Mouse (Mus musculus) intestine, embryonic 16.5 days (tissue): ENCODE measurements around the gene Ptpn3. TPM values are rescaled to one million over a fixed set of nuclear protein-coding genes. Genes with fewer than 3 reads are reported as not detected.

Experiments used
- ATAC-seq: fragments of 200-750 bp; cut with Nextera tagmentation; 2 replicates; pipeline ENCODE4 v1.8.0; 2017; ENCODE audit warnings: moderate TSS enrichment, moderate library complexity
- H3K27ac ChIP-seq: fragments of 300-500 bp; sonication (generic); 2 replicates; pipeline ENCODE4 v1.5.1; 2014; ENCODE audit warnings: mild to moderate bottlenecking, low read length
- H3K27me3 ChIP-seq: fragments of 300-500 bp; sonication (generic); replicated peaks from 2 replicates; pipeline ENCODE4 v1.6.1; 2014; ENCODE audit warnings: low read length, control low read depth, mixed read lengths; ENCODE audit not compliant: control insufficient read depth, insufficient read depth
- H3K36me3 ChIP-seq: fragments of 300-500 bp; sonication (generic); 2 replicates; pipeline ENCODE4 v1.6.1; 2014; ENCODE audit warnings: low read length, control low read depth; ENCODE audit not compliant: control insufficient read depth, insufficient read depth
- H3K4me1 ChIP-seq: fragments of 300-500 bp; sonication (generic); 2 replicates; pipeline ENCODE4 v1.6.1; 2014; ENCODE audit warnings: low read length, control low read depth, mixed read lengths; ENCODE audit not compliant: control insufficient read depth, insufficient read depth
- H3K4me2 ChIP-seq: fragments of 300-500 bp; sonication (generic); 2 replicates; pipeline ENCODE4 v1.6.1; 2014; ENCODE audit warnings: low read depth, low read length, control low read depth
- H3K4me3 ChIP-seq: fragments of 300-500 bp; sonication (generic); 2 replicates; pipeline ENCODE4 v1.5.1; 2014; ENCODE audit warnings: mild to moderate bottlenecking, low read length
- H3K9ac ChIP-seq: fragments of 300-500 bp; sonication (generic); 2 replicates; pipeline ENCODE4 v1.6.1; 2014; ENCODE audit warnings: low read depth, low read length
- H3K9me3 ChIP-seq: fragments of 300-500 bp; sonication (generic); 2 replicates; pipeline ENCODE4 v1.6.1; 2016; ENCODE audit warnings: low read length, control low read depth; ENCODE audit not compliant: control insufficient read depth
- WGBS: fragments of 180-500 bp; shearing (Covaris S2); extraction: QIAGEN DNeasy Blood & Tissue Kit; methylation state at CpG from one replicate; pipeline ENCODE4 v1.1.7; 2014; 5-methylcytosine and 5-hydroxymethylcytosine counted together
- polyA plus RNA-seq: library from polyadenylated mRNA; unstranded; fragments of >200 nt; fragmentation: Nextera tagmentation; extraction: Ambion mirVana; gene quantifications from 2 replicates; pipeline ENCODE4 v1.2.1, GENCODE M21; 2015

Gene Ptpn3
- polyA plus RNA-seq, 1 experiment from 2014 or later, result 8.5 TPM

DNA sequence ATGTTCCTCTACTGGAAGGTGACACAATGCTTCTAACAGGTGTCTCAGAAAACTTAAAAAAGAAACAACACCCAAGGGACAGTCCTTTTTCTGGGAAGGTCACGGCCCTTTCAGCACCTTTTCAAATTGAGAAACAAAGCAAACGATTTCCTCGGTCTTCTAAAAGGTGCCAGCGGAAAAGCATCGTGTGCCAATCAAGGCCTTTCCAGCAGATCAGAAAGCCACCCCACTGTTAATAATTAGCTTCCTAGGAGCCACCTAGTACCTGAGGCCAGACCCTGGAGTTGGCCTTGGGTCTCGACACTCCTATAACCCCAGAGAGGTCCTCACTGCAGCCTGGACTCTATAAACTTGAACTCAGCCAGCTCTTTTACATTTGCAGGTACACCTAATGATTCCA lies 19.0 kb downstream of the Ptpn3 start:
- Histone ChIP-seq H3K27ac (peak overlapping the region; percentile 89), H3K9me3 (no peaks in the 10 kb centered on the region), H3K4me1 (peaks cover 28% of the 10 kb centered on the region), H3K4me2 (peak overlapping the region; percentile 24; the same call in 1 of the 2 replicates), H3K27me3 (no peaks in the 10 kb centered on the region), H3K9ac (no peak overlapping the region), H3K4me3 (no peak overlapping the region), H3K36me3 (no peaks in the 10 kb centered on the region)
- WGBS, result 62% methylated on average over 6 of the region's 6 CpGs
- ATAC-seq, result peak; percentile 89

DNA sequence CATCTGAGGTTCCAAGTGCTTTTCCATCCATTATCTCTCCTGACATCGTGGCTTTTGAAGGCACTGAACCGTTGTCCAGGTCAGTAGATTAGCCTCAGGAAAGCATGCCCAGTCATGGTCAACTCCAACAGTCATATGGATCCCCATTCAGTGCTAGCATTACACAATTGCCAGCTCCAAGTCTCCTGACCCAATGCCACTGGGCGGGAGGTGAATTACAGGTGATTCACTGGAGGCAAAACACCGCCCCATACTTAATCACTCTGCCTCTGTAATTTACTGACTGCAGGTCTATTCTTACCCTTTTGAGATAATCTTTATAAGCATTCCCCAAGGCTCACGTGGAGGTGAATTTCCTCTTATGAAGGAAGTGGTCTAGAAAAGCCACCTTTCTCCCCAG lies 19.5 kb downstream of the Ptpn3 start:
- Histone ChIP-seq H3K9me3 (no peaks in the 10 kb centered on the region), H3K27ac (peak overlapping the region; percentile 89), H3K4me2 (peak overlapping the region; percentile 34), H3K9ac (peak overlapping the region; percentile 37; the same call in 1 of the 2 replicates), H3K4me1 (peaks cover 28% of the 10 kb centered on the region), H3K36me3 (no peaks in the 10 kb centered on the region), H3K4me3 (no peak overlapping the region), H3K27me3 (no peaks in the 10 kb centered on the region)
- ATAC-seq, result peak; percentile 87
- WGBS, result 55% methylated on average over 5 of the region's 5 CpGs

DNA sequence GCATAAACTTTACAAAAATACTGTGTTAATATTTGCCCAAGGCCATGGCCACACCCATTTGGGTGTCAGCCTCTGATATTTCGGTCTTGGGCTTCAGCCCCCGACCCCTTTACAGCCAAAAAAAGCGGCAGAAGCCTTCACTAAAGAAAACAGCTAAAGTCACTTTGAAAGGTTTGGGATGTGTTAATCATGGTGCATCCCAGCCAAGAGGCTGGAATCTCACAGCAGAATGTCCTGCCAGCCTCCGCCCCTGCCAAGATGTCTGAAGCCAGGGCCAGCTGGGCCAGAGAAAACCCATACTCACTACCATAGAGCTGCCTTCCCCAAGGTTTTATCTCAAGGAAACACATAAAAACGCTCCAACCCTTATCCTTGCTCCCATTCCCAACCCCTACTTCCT lies 20.7 kb downstream of the Ptpn3 start:
- H3K9ac ChIP-seq, result no peak overlapping the region
- no peaks in the 10 kb centered on the region for H3K36me3 ChIP-seq
- H3K4me3 ChIP-seq, result no peak overlapping the region
- H3K4me2 ChIP-seq, result no peak overlapping the region
- peaks cover 28% of the 10 kb centered on the region for H3K4me1 ChIP-seq
- WGBS, result 77% methylated on average over 5 of the region's 5 CpGs
- no peak for ATAC-seq
- no peaks in the 10 kb centered on the region for H3K27me3 ChIP-seq
- no peak overlapping the region for H3K27ac ChIP-seq
- no peaks in the 10 kb centered on the region for H3K9me3 ChIP-seq

- Histone ChIP-seq H3K4me3 (no peak overlapping the region), H3K27me3 (no peaks in the 10 kb centered on the region), H3K9ac (no peak overlapping the region), H3K4me2 (no peak overlapping the region), H3K36me3 (no peaks in the 10 kb centered on the region), H3K9me3 (no peaks in the 10 kb centered on the region), H3K27ac (0 out of 2 replicates have a peak overlapping the region, but pooled peaks have one; percentile 8), H3K4me1 (peaks cover 35% of the 10 kb centered on the region)
- whole genome bisulfite sequencing, result 24% methylated on average over 8 of the region's 8 CpGs
- ATAC-seq, result no peak
These were observed 22.4 kb downstream of the Ptpn3 start for GRCm38 (mm10) chr4:57279229-57279628.

DNA sequence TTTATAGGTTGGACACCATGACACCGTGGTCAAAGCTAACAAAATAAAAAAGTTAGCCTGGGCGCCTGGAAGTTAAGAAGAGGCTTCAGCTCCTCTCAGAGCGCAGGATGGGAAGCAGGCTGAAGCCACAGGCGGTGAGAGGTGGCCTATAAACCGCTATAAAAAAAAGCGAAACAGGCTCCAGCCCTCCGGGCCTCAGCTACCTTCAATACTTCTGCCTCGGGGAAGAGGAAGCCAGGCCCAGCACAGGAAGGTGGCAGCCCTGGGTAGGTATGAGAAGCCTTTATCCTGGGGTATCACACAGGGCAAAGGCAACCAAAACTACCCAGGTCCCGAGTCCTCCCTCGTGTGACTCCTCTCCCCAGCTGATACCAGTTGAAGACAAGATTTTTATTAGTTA lies 22.8 kb downstream of the Ptpn3 start:
- no peaks in the 10 kb centered on the region for H3K9me3 ChIP-seq
- no peak overlapping the region for H3K9ac ChIP-seq
- 51% methylated on average over 10 of the region's 10 CpGs for WGBS
- H3K4me2 ChIP-seq, result no peak overlapping the region
- H3K36me3 ChIP-seq, result no peaks in the 10 kb centered on the region
- H3K27ac ChIP-seq, result 0 out of 2 replicates have a peak overlapping the region, but pooled peaks have one; percentile 8
- peaks cover 35% of the 10 kb centered on the region for H3K4me1 ChIP-seq
- no peak for ATAC-seq
- no peaks in the 10 kb centered on the region for H3K27me3 ChIP-seq
- H3K4me3 ChIP-seq, result no peak overlapping the region

GRCm38 (mm10) chr4:57277671-57278070 lies 24.0 kb downstream of the Ptpn3 start:
- no peaks in the 10 kb centered on the region for H3K27me3 ChIP-seq
- H3K9ac ChIP-seq, result no peak overlapping the region
- peaks cover 32% of the 10 kb centered on the region for H3K4me1 ChIP-seq
- ATAC-seq, result no peak
- H3K9me3 ChIP-seq, result no peaks in the 10 kb centered on the region
- no peak overlapping the region for H3K4me2 ChIP-seq
- no peak overlapping the region for H3K4me3 ChIP-seq
- H3K36me3 ChIP-seq, result no peaks in the 10 kb centered on the region
- 84% methylated on average over 3 of the region's 3 CpGs for WGBS
- H3K27ac ChIP-seq, result no peak overlapping the region

DNA sequence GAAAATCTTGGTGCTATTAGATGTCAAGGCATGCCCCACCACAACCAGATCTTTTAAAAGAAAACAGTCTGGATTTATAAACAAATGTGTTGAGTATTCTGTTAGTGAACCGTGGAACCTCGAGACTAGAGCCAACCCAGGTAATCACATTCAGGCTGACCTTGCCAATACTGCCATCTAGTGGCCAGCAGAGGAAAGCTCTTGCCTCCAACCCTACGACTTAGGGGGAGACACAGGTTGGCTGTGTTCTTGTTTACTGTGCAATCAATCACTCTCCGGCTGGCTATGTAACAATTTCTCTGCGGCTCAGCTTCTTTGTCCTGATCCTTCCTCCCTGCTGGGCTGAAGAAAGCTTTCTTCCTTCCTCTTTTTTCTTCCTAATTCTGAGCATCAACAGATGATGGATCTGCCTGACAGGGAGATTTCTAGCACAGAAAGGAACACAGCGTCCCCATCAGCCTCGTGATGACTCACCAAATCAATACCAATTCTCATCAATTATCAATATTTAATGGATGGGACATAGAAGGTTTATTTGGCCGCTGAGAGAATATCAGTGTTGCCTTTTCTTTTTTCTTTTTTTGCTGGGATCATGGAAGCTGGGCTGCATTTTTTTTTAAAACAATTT lies 26.4 kb downstream of the Ptpn3 start:
- 5% methylated on average over 8 of the region's 8 CpGs for WGBS
- H3K9me3 ChIP-seq, result no peaks in the 10 kb centered on the region
- no peaks in the 10 kb centered on the region for H3K27me3 ChIP-seq
- H3K4me2 ChIP-seq, result no peak overlapping the region
- peaks cover 19% of the 10 kb centered on the region for H3K4me1 ChIP-seq
- ATAC-seq, result peak; percentile 77
- H3K4me3 ChIP-seq, result no peak overlapping the region
- no peaks in the 10 kb centered on the region for H3K36me3 ChIP-seq
- H3K9ac ChIP-seq, result no peak overlapping the region
- H3K27ac ChIP-seq, result no peak overlapping the region

DNA sequence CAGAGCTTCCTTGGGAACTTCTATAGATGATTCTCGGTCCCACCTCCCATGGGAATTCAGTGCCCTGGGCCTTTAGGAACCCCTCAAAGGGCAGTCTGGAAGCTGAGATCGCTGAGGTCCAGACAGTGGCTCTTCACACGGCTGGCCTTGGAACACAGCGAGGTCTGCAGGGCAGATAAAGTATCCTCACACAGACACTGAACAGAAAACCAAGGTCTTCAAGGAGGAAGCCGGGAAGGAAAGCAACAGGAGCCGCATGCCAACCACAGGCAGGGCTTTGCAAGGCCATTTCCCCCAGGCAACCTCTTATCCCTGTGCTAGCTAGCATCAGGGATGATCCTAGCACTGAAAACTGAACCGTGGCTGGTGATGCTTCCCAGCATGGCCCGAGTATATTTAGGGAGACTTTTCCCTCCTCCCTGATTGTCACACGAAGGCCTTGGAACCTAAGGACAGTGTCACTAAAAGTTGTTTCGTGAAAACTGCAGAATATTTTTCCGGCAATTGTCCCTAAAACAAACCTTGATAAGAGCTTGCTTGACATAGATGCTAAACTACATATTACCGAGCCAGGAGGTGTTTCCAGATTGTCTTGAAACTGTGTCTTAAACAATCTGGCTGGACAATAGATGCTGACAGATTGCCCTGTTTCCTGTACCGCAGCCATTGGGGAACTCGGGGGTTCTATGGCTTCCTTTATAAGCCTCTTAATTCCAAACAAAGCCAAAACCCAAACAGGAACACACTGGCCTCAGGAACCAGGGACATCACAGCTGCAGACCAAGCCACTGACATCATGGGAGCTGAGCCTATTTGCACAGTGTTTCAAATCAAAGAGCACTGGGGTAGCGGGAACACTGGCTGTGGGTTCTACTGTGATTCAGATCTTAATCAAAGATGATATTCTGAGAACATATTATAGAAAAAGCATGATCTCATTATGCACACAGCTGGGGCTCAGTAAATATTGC lies 27.8 kb downstream of the Ptpn3 start:
- Histone ChIP-seq H3K9me3 (no peaks in the 10 kb centered on the region), H3K4me1 (peaks cover 7% of the 10 kb centered on the region), H3K27me3 (no peaks in the 10 kb centered on the region), H3K27ac (no peak overlapping the region), H3K36me3 (no peaks in the 10 kb centered on the region), H3K4me2 (no peak overlapping the region), H3K9ac (no peak overlapping the region), H3K4me3 (no peak overlapping the region)
- ATAC-seq, result no peak
- 61% methylated on average over 15 of the region's 15 CpGs for WGBS

DNA sequence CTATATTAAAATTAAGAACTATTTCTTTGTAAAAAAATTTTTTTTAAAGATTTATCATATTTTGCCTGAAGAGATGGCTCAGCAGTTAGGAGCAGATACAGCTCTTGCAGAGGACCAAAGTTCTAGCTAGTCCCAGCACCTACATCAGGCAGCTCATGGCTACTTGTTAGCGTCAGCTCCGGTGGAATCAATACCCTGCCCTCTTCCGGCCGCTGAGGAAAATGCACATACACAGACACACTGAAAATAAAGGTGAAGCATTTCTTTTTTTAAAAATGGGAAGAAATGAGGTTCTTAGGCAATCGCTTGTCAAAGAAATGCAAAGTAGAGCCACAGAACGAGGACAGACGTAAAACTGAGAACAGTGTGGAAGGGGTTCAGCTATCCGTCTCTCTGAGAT lies 30.6 kb downstream of the Ptpn3 start:
- ATAC-seq, result no peak
- Histone ChIP-seq H3K9ac (no peak overlapping the region), H3K27ac (no peak overlapping the region), H3K4me1 (peaks cover 6% of the 10 kb centered on the region; the same call in 1 of the 2 replicates), H3K36me3 (no peaks in the 10 kb centered on the region), H3K4me2 (no peak overlapping the region), H3K4me3 (no peak overlapping the region), H3K9me3 (no peaks in the 10 kb centered on the region), H3K27me3 (no peaks in the 10 kb centered on the region)
- WGBS, result 82% methylated on average over 8 of the region's 8 CpGs
